Mouse (Mus musculus) erythroblast, embryonic 14.5 days (primary cell): ENCODE results near the gene Pip4k2a. TPM values are rescaled to one million over a fixed set of nuclear protein-coding genes. Genes with fewer than 3 reads are reported as not detected.
A peak's percentile ranks its signal among the peaks of the same experiment; 100 is the strongest.

Experiments
- H3K27me3 ChIP-seq: 2 replicates; pipeline ENCODE4 v1.6.1; 2012; ENCODE audit warnings: inconsistent platforms; ENCODE audit not compliant: control insufficient read depth
- H3K36me3 ChIP-seq: 2 replicates; pipeline ENCODE4 v1.6.1; 2012; ENCODE audit warnings: mild to moderate bottlenecking, inconsistent platforms; ENCODE audit not compliant: control insufficient read depth
- H3K4me1 ChIP-seq: 2 replicates; pipeline ENCODE4 v1.6.1; 2012; ENCODE audit warnings: inconsistent platforms; ENCODE audit not compliant: control insufficient read depth
- H3K4me3 ChIP-seq: replicated peaks from 2 replicates; pipeline ENCODE3; 2012; ENCODE audit warnings: moderate library complexity, mild to moderate bottlenecking, inconsistent platforms
- H3K9me3 ChIP-seq: 2 replicates; pipeline ENCODE4 v1.6.1; 2012; ENCODE audit warnings: low read length, inconsistent platforms, mixed read lengths; ENCODE audit not compliant: control insufficient read depth
- GATA1 ChIP-seq: IDR thresholded peaks from 2 replicates; pipeline ENCODE4 v1.6.1; 2012; ENCODE audit warnings: low read length, inconsistent platforms, mixed read lengths
- TAL1 ChIP-seq: IDR thresholded peaks from 3 replicates; pipeline ENCODE4 v1.6.1; 2012; ENCODE audit warnings: low read length, inconsistent platforms, mixed read lengths
- polyA plus RNA-seq: library from polyadenylated mRNA; stranded (reverse); fragments of >175 nt; gene quantifications from 2 replicates; pipeline ENCODE4 v1.2.3, GENCODE M21; 2012

Gene Pip4k2a
- polyA plus RNA-seq, 1 experiment: 3.8 TPM

GRCm38 (mm10) chr2:18833024-18833590, 164.8 kb downstream of the Pip4k2a start:
- Histone ChIP-seq H3K27me3 (no peaks in the 10 kb centered on the region), H3K4me1 (no peaks in the 10 kb centered on the region; the same call in 1 of the 2 replicates), H3K36me3 (no peaks in the 10 kb centered on the region), H3K9me3 (no peaks in the 10 kb centered on the region), H3K4me3 (no peak overlapping the region)
- TF ChIP-seq TAL1: no peak
- no peak for TF ChIP-seq GATA1

- TF ChIP-seq TAL1 (no peak), GATA1 (no peak)
- H3K36me3 ChIP-seq: no peaks in the 10 kb centered on the region
- no peaks in the 10 kb centered on the region for H3K9me3 ChIP-seq
- no peaks in the 10 kb centered on the region for H3K27me3 ChIP-seq
- H3K4me3 ChIP-seq: no peak overlapping the region
- no peaks in the 10 kb centered on the region; the same call in 1 of the 2 replicates for H3K4me1 ChIP-seq
Measured at GRCm38 (mm10) chr2:18831031-18831774, 166.7 kb downstream of the Pip4k2a start.

GRCm38 (mm10) chr2:18822711-18823110, 175.2 kb downstream of the Pip4k2a start:
- Histone ChIP-seq H3K9me3 (no peaks in the 10 kb centered on the region), H3K4me1 (peaks cover 12% of the 10 kb centered on the region), H3K27me3 (no peaks in the 10 kb centered on the region), H3K4me3 (no peak overlapping the region), H3K36me3 (no peaks in the 10 kb centered on the region)
- no peak for TF ChIP-seq TAL1
- TF ChIP-seq GATA1: no peak

- no peaks in the 10 kb centered on the region; the same call in 1 of the 2 replicates for H3K27me3 ChIP-seq
- no peaks in the 10 kb centered on the region for H3K36me3 ChIP-seq
- H3K4me3 ChIP-seq: peak overlapping the region; percentile 59
- TF ChIP-seq GATA1 (no peak), TAL1 (no peak)
- peaks cover 12% of the 10 kb centered on the region for H3K4me1 ChIP-seq
- H3K9me3 ChIP-seq: no peaks in the 10 kb centered on the region
Measured at GRCm38 (mm10) chr2:18821451-18822379, 176.2 kb downstream of the Pip4k2a start.

- H3K9me3 ChIP-seq: no peaks in the 10 kb centered on the region
- TF ChIP-seq GATA1 (no peak), TAL1 (no peak)
- no peaks in the 10 kb centered on the region for H3K36me3 ChIP-seq
- no peaks in the 10 kb centered on the region; the same call in 1 of the 2 replicates for H3K27me3 ChIP-seq
- H3K4me3 ChIP-seq: no peak overlapping the region
- peaks cover 12% of the 10 kb centered on the region for H3K4me1 ChIP-seq
Measured at GRCm38 (mm10) chr2:18819520-18819919, 178.4 kb downstream of the Pip4k2a start.

GRCm38 (mm10) chr2:18816036-18816435, 181.9 kb downstream of the Pip4k2a start:
- H3K4me1 ChIP-seq: peaks cover under 1% of the 10 kb centered on the region; the same call in 1 of the 2 replicates
- no peak for TF ChIP-seq GATA1
- no peak for TF ChIP-seq TAL1
- no peaks in the 10 kb centered on the region for H3K9me3 ChIP-seq
- H3K4me3 ChIP-seq: no peak overlapping the region
- H3K27me3 ChIP-seq: no peaks in the 10 kb centered on the region; the same call in 1 of the 2 replicates
- H3K36me3 ChIP-seq: no peaks in the 10 kb centered on the region

GRCm38 (mm10) chr2:18815336-18815965, 182.5 kb downstream of the Pip4k2a start:
- TF ChIP-seq TAL1 (no peak), GATA1 (no peak)
- Histone ChIP-seq H3K36me3 (no peaks in the 10 kb centered on the region), H3K27me3 (no peaks in the 10 kb centered on the region; the same call in 1 of the 2 replicates), H3K4me3 (no peak overlapping the region), H3K4me1 (no peaks in the 10 kb centered on the region), H3K9me3 (no peaks in the 10 kb centered on the region)

- Histone ChIP-seq H3K27me3 (no peaks in the 10 kb centered on the region; the same call in 1 of the 2 replicates), H3K4me3 (no peak overlapping the region), H3K4me1 (no peaks in the 10 kb centered on the region), H3K9me3 (no peaks in the 10 kb centered on the region), H3K36me3 (no peaks in the 10 kb centered on the region)
- TF ChIP-seq GATA1 (no peak), TAL1 (no peak)
Measured at GRCm38 (mm10) chr2:18814447-18814804, 183.5 kb downstream of the Pip4k2a start.
